Mouse (Mus musculus) heart, embryonic 10.5 days (tissue): ENCODE measurements at regions not wholly inside any gene's neighbourhood (a gene's known extent, or its start where the extent isn't known, plus 50 kb on each side); places are given as distances from the start of the nearest gene placed in this dataset.

Experiments
- DNase-seq: peaks from one replicate; pipeline ENCODE4 v3.0.0-alpha.2; 2017; ENCODE audit warnings: low spot score
- H3K27ac ChIP-seq: fragments of 300-500 bp; sonication (generic); 2 replicates; pipeline ENCODE4 v1.5.1; 2016; ENCODE audit warnings: mild to moderate bottlenecking
- H3K27me3 ChIP-seq: fragments of 300-500 bp; sonication (generic); 2 replicates; pipeline ENCODE4 v1.6.1; 2016; ENCODE audit warnings: mild to moderate bottlenecking; ENCODE audit not compliant: poor library complexity, insufficient read depth, severe bottlenecking
- H3K36me3 ChIP-seq: fragments of 300-500 bp; sonication (generic); 2 replicates; pipeline ENCODE4 v1.6.1; 2016; ENCODE audit warnings: mild to moderate bottlenecking, moderate library complexity
- H3K4me1 ChIP-seq: fragments of 300-500 bp; sonication (generic); 2 replicates; pipeline ENCODE4 v1.6.1; 2016; ENCODE audit warnings: mild to moderate bottlenecking
- H3K4me3 ChIP-seq: fragments of 300-500 bp; sonication (generic); 2 replicates; pipeline ENCODE4 v1.5.1; 2016; ENCODE audit warnings: mild to moderate bottlenecking, moderate library complexity
- H3K9me3 ChIP-seq: fragments of 300-500 bp; sonication (generic); 2 replicates; pipeline ENCODE4 v1.6.1; 2016; ENCODE audit warnings: mild to moderate bottlenecking, moderate library complexity
- WGBS: fragments of 180-500 bp; shearing (Covaris S2); methylation state at CpG from one replicate; pipeline ENCODE4 v1.1.7; 2016; 5-methylcytosine and 5-hydroxymethylcytosine counted together

GRCm38 (mm10) chr17:76205082-76205481, 653.3 kb upstream of the Fam98a start:
- no peaks in the 10 kb centered on the region for H3K4me1 ChIP-seq
- H3K4me3 ChIP-seq = no peak overlapping the region
- no peaks in the 10 kb centered on the region for H3K9me3 ChIP-seq
- no peak for DNase-seq
- no peaks in the 10 kb centered on the region for H3K36me3 ChIP-seq
- no peaks in the 10 kb centered on the region for H3K27me3 ChIP-seq
- no peak overlapping the region for H3K27ac ChIP-seq

GRCm38 (mm10) chr17:76184813-76185212, 633.1 kb upstream of the Fam98a start:
- H3K27me3 ChIP-seq = no peaks in the 10 kb centered on the region
- H3K4me3 ChIP-seq = no peak overlapping the region
- no peak overlapping the region for H3K27ac ChIP-seq
- H3K9me3 ChIP-seq = no peaks in the 10 kb centered on the region
- H3K36me3 ChIP-seq = no peaks in the 10 kb centered on the region
- WGBS = 72% methylated on average over 2 of the region's 2 CpGs
- DNase-seq = no peak
- H3K4me1 ChIP-seq = no peaks in the 10 kb centered on the region

GRCm38 (mm10) chr17:76136660-76137495, 585.1 kb upstream of the Fam98a start:
- Histone ChIP-seq H3K27me3 (no peaks in the 10 kb centered on the region), H3K36me3 (no peaks in the 10 kb centered on the region), H3K4me3 (no peak overlapping the region), H3K27ac (no peak overlapping the region), H3K9me3 (no peaks in the 10 kb centered on the region), H3K4me1 (no peaks in the 10 kb centered on the region)
- DNase-seq = no peak

GRCm38 (mm10) chr17:76134030-76134429, 582.3 kb upstream of the Fam98a start:
- DNase-seq = no peak
- no peaks in the 10 kb centered on the region for H3K36me3 ChIP-seq
- H3K9me3 ChIP-seq = no peaks in the 10 kb centered on the region
- no peak overlapping the region for H3K27ac ChIP-seq
- H3K4me1 ChIP-seq = no peaks in the 10 kb centered on the region
- no peaks in the 10 kb centered on the region for H3K27me3 ChIP-seq
- 63% methylated on average over 3 of the region's 3 CpGs for WGBS
- no peak overlapping the region for H3K4me3 ChIP-seq

- no peaks in the 10 kb centered on the region for H3K36me3 ChIP-seq
- H3K9me3 ChIP-seq = no peaks in the 10 kb centered on the region
- no peak overlapping the region for H3K27ac ChIP-seq
- no peaks in the 10 kb centered on the region for H3K4me1 ChIP-seq
- DNase-seq = no peak
- H3K27me3 ChIP-seq = no peaks in the 10 kb centered on the region
- WGBS = 86% methylated on average over 5 of the region's 5 CpGs
- H3K4me3 ChIP-seq = no peak overlapping the region
Observed at GRCm38 (mm10) chr17:76125260-76125659, 573.5 kb upstream of the Fam98a start.

GRCm38 (mm10) chr17:76111315-76112195, 559.8 kb upstream of the Fam98a start:
- no peaks in the 10 kb centered on the region for H3K9me3 ChIP-seq
- no peak for DNase-seq
- no peak overlapping the region for H3K4me3 ChIP-seq
- H3K36me3 ChIP-seq = no peaks in the 10 kb centered on the region
- 66% methylated on average over 9 of the region's 9 CpGs for whole genome bisulfite sequencing
- no peaks in the 10 kb centered on the region for H3K4me1 ChIP-seq
- no peaks in the 10 kb centered on the region for H3K27me3 ChIP-seq
- no peak overlapping the region for H3K27ac ChIP-seq

GRCm38 (mm10) chr17:76110856-76111255, 559.1 kb upstream of the Fam98a start:
- no peak overlapping the region for H3K4me3 ChIP-seq
- WGBS = 88% methylated on average over 1 of the region's 1 CpGs
- H3K36me3 ChIP-seq = no peaks in the 10 kb centered on the region
- H3K9me3 ChIP-seq = no peaks in the 10 kb centered on the region
- H3K27me3 ChIP-seq = no peaks in the 10 kb centered on the region
- no peak overlapping the region for H3K27ac ChIP-seq
- H3K4me1 ChIP-seq = no peaks in the 10 kb centered on the region
- DNase-seq = no peak

GRCm38 (mm10) chr17:76083536-76083935, 531.8 kb upstream of the Fam98a start:
- no peaks in the 10 kb centered on the region for H3K36me3 ChIP-seq
- H3K27me3 ChIP-seq = no peaks in the 10 kb centered on the region
- H3K9me3 ChIP-seq = no peaks in the 10 kb centered on the region

GRCm38 (mm10) chr17:76081780-76082179, 530.0 kb upstream of the Fam98a start:
- 80% methylated on average over 2 of the region's 2 CpGs for WGBS
- Histone ChIP-seq H3K27me3 (no peaks in the 10 kb centered on the region), H3K27ac (no peak overlapping the region), H3K4me3 (no peak overlapping the region), H3K4me1 (no peaks in the 10 kb centered on the region), H3K36me3 (no peaks in the 10 kb centered on the region), H3K9me3 (no peaks in the 10 kb centered on the region)
- DNase-seq = no peak

More at GRCm38 (mm10) chr17:76083536-76083935, 531.8 kb upstream of the Fam98a start:
- WGBS = 79% methylated on average over 3 of the region's 3 CpGs
- Histone ChIP-seq H3K4me1 (no peaks in the 10 kb centered on the region), H3K4me3 (no peak overlapping the region), H3K27ac (no peak overlapping the region)
- no peak for DNase-seq

GRCm38 (mm10) chr17:76046438-76046837, 494.7 kb upstream of the Fam98a start:
- no peaks in the 10 kb centered on the region for H3K4me1 ChIP-seq
- H3K36me3 ChIP-seq = no peaks in the 10 kb centered on the region
- DNase-seq = no peak
- H3K9me3 ChIP-seq = no peaks in the 10 kb centered on the region
- no peak overlapping the region for H3K27ac ChIP-seq
- no peaks in the 10 kb centered on the region for H3K27me3 ChIP-seq
- H3K4me3 ChIP-seq = no peak overlapping the region
- 73% methylated on average over 1 of the region's 1 CpGs for WGBS

GRCm38 (mm10) chr17:76032710-76033109, 481.0 kb upstream of the Fam98a start:
- WGBS = 67% methylated on average over 1 of the region's 1 CpGs
- no peak for DNase-seq
- Histone ChIP-seq H3K27me3 (no peaks in the 10 kb centered on the region), H3K4me3 (no peak overlapping the region), H3K27ac (no peak overlapping the region), H3K36me3 (no peaks in the 10 kb centered on the region), H3K4me1 (no peaks in the 10 kb centered on the region), H3K9me3 (no peaks in the 10 kb centered on the region)

- H3K4me1 ChIP-seq = no peaks in the 10 kb centered on the region
- 84% methylated on average over 1 of the region's 1 CpGs for WGBS
- no peaks in the 10 kb centered on the region for H3K27me3 ChIP-seq
- H3K36me3 ChIP-seq = no peaks in the 10 kb centered on the region
- H3K4me3 ChIP-seq = no peak overlapping the region
- no peaks in the 10 kb centered on the region for H3K9me3 ChIP-seq
- no peak overlapping the region for H3K27ac ChIP-seq
- no peak for DNase-seq
Observed at GRCm38 (mm10) chr17:76008011-76008410, 456.3 kb upstream of the Fam98a start.

- no peak for DNase-seq
- Histone ChIP-seq H3K27ac (no peak overlapping the region), H3K4me3 (no peak overlapping the region), H3K36me3 (no peaks in the 10 kb centered on the region), H3K4me1 (no peaks in the 10 kb centered on the region), H3K9me3 (no peaks in the 10 kb centered on the region), H3K27me3 (no peaks in the 10 kb centered on the region)
Observed at GRCm38 (mm10) chr17:76002836-76003235, 451.1 kb upstream of the Fam98a start.
